Mouse (Mus musculus) G1E (cell line): Measurements from ENCODE around the gene Gpatch2l. TPM values are rescaled to one million over a fixed set of nuclear protein-coding genes. Genes with fewer than 3 reads are reported as not detected.

Source experiments
- ATAC-seq: 2 replicates; pipeline ENCODE4 v1.8.0; 2016; ENCODE audit warnings: mild to moderate bottlenecking; ENCODE audit not compliant: insufficient number of reproducible peaks, poor library complexity, low FRiP score, severe bottlenecking; ENCODE audit errors: extremely low read depth
- DNase-seq: peaks from one replicate; pipeline ENCODE4 v3.0.0; 2012; ENCODE audit warnings: low spot score
- H3K27me3 ChIP-seq: 2 replicates; pipeline ENCODE4 v1.6.1; 2012; ENCODE audit warnings: mild to moderate bottlenecking, low read length, inconsistent platforms; ENCODE audit not compliant: insufficient read depth
- H3K36me3 ChIP-seq: replicated peaks from 2 replicates; pipeline ENCODE3; 2012; ENCODE audit warnings: mild to moderate bottlenecking, inconsistent platforms
- H3K4me1 ChIP-seq: 2 replicates; pipeline ENCODE4 v1.6.1; 2012; ENCODE audit warnings: low read depth, low read length, inconsistent platforms, mixed read lengths; ENCODE audit not compliant: insufficient read depth
- H3K4me3 ChIP-seq: 2 replicates; pipeline ENCODE4 v1.5.1; 2012; ENCODE audit warnings: low read depth, mild to moderate bottlenecking, inconsistent platforms, low read length, moderate library complexity, mixed read lengths
- H3K9me3 ChIP-seq: replicated peaks from 2 replicates; pipeline ENCODE4 v1.6.1; 2012; ENCODE audit warnings: inconsistent platforms
- CTCF ChIP-seq: IDR thresholded peaks from 2 replicates; pipeline ENCODE4 v1.5.1; 2012; ENCODE audit warnings: low read depth, low read length, inconsistent platforms, mixed read lengths
- GATA1 ChIP-seq: IDR thresholded peaks from 2 replicates; pipeline ENCODE4 v1.6.1; 2012; ENCODE audit warnings: borderline replicate concordance, low read length, inconsistent platforms, mixed read lengths
- GATA2 ChIP-seq: IDR thresholded peaks from 2 replicates; pipeline ENCODE4 v1.6.1; 2012; ENCODE audit warnings: low read depth, low read length, inconsistent platforms, borderline replicate concordance
- POLR2AphosphoS5 ChIP-seq: IDR thresholded peaks from 2 replicates; pipeline ENCODE4 v1.6.1; 2012; ENCODE audit warnings: low read depth, low read length, inconsistent platforms; ENCODE audit not compliant: insufficient replicate concordance
- TAL1 ChIP-seq: conservative IDR thresholded peaks from 2 replicates; pipeline ENCODE4 v1.6.1; 2012; ENCODE audit warnings: low read depth, low read length, inconsistent platforms, mixed read lengths
- polyA plus RNA-seq: library from polyadenylated mRNA; stranded (reverse); fragments of >175 nt; gene quantifications from 2 replicates; pipeline ENCODE4 v1.2.3, GENCODE M21; 2012
- total RNA-seq, 2 experiments: library from RNA; stranded (forward) in 1 of 2; stranded (reverse) in 1 of 2; fragments of 200-1000 nt in 1 of 2; fragments of >200 nt in 1 of 2; fragmentation: Nextera tagmentation in 1 of 2; gene quantifications; 2 replicates each; pipeline ENCODE4 v1.2.3; 2014 to 2017

Gene Gpatch2l
- total and polyA plus RNA-seq, 3 experiments: 18.4 to 95.0 (median 56.4) TPM

DNA sequence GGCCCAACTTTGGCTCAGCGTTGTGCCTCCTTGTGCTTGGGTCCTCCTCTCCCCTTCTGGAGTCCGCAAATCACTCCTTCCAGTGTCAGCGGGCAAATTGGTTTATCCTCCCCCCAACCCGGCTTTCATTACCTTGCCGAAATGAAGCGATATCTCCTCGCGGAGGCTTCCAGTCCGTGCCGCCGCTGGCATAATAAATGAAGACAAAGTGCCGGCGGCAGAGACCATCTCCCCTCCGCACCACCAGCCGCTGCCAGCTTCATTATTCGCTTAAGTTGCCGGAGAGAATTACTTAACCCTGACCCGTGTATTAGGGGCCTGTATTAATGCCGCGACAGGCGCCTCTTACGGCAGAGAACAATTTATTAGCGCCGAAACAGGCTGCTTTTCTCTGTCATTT is 27.5 kb upstream of the Gpatch2l start:
- ATAC-seq (no peak), DNase-seq (no peak)
- Histone ChIP-seq H3K4me1 (peaks cover 12% of the 10 kb centered on the region), H3K9me3 (no peaks in the 10 kb centered on the region), H3K36me3 (no peaks in the 10 kb centered on the region), H3K27me3 (peaks cover 23% of the 10 kb centered on the region), H3K4me3 (no peak overlapping the region)
- TF ChIP-seq TAL1 (no peak), GATA2 (no peak), CTCF (no peak), GATA1 (no peak), POLR2AphosphoS5 (no peak)

- peaks cover 35% of the 10 kb centered on the region for H3K4me1 ChIP-seq
- H3K36me3 ChIP-seq: no peaks in the 10 kb centered on the region
- peak overlapping the region; percentile 50; the same call in 1 of the 2 replicates for H3K4me3 ChIP-seq
- ATAC-seq (peak; percentile 4; the same call in 1 of the 2 replicates), DNase-seq (no peak)
- TF ChIP-seq GATA1 (no peak), POLR2AphosphoS5 (no peak), GATA2 (peak; percentile 67; the same call in 1 of the 2 replicates)
- no peaks in the 10 kb centered on the region for H3K9me3 ChIP-seq
- H3K27me3 ChIP-seq: peaks cover 13% of the 10 kb centered on the region; the same call in 1 of the 2 replicates
Observed at GRCm38 (mm10) chr12:86216687-86217421, 24.8 kb upstream of the Gpatch2l start.

GRCm38 (mm10) chr12:86220200-86221021 is 21.2 kb upstream of the Gpatch2l start:
- peak; percentile 58 for ATAC-seq
- peaks cover 6% of the 10 kb centered on the region; the same call in 1 of the 2 replicates for H3K27me3 ChIP-seq
- peak overlapping the region; percentile 68 for H3K4me3 ChIP-seq
- no peaks in the 10 kb centered on the region for H3K9me3 ChIP-seq
- H3K4me1 ChIP-seq: peaks cover 42% of the 10 kb centered on the region
- no peak for TF ChIP-seq GATA2
- peak; percentile 69; the same call in 1 of the 2 replicates for TF ChIP-seq TAL1
- H3K36me3 ChIP-seq: no peaks in the 10 kb centered on the region
- peak; percentile 94 for DNase-seq

DNA sequence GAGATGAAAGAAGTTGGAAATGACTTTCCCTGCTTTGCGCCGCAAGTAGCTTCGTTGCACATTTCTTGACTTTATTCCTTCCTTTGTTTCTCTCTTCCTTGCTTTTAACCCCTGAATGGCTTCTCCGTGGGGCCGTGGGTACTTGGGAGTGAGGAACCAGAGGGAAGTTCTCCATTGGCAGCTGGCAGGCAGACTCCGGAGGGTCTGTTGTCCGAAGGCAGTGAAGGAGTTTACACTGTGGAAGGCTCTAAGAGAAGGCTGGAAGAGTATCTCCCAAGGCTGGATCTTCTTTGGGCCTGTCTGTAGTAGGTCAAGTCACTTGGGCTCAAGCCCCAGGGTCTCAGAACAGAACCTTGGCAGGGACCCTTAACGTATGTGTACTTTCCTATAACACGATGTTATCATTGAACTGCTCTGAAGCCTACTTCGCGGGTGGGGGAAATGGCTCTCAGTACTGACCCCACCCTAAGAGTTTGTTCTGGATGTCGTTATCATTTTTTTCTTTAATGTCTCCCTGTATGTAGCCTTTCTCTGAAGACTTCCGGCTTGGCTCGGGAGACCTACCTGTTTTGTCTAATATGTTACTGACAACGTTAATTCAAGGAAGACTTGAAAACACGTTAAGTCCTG is 20.5 kb upstream of the Gpatch2l start:
- no peaks in the 10 kb centered on the region for H3K36me3 ChIP-seq
- peaks cover 3% of the 10 kb centered on the region; the same call in 1 of the 2 replicates for H3K27me3 ChIP-seq
- TF ChIP-seq CTCF (no peak), POLR2AphosphoS5 (no peak), GATA1 (no peak), TAL1 (no peak), GATA2 (no peak)
- ATAC-seq: peak; percentile 24; the same call in 1 of the 2 replicates
- H3K9me3 ChIP-seq: no peaks in the 10 kb centered on the region
- peaks cover 42% of the 10 kb centered on the region for H3K4me1 ChIP-seq
- peak overlapping the region; percentile 68 for H3K4me3 ChIP-seq
- peak; percentile 49 for DNase-seq

DNA sequence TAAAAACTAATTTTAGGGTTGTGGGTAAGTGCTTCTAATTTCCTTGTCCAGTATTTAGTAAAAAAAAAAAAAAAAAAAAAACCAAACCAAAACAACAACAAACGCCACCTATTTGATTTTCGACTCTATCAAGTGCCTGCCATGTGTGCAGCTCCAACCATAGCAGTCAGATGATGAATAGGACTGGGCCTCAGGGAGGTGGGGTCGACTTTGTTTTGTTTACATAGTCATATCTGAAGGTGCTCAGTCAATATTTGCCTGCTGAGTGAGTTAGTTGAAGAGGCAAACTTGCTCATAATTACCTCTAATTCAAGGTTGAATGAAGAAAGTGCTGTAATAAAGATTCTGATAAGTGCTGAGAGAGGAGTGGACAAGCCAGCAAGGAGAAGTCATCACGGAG is 7.4 kb upstream of the Gpatch2l start:
- Histone ChIP-seq H3K4me3 (no peak overlapping the region), H3K27me3 (peaks cover 26% of the 10 kb centered on the region), H3K9me3 (no peaks in the 10 kb centered on the region), H3K4me1 (0 out of 2 replicates have a peak, but pooled peaks cover 2% of the 10 kb centered on the region), H3K36me3 (no peaks in the 10 kb centered on the region)
- ATAC-seq (no peak), DNase-seq (no peak)
- no peak for TF ChIP-seq GATA2
- no peak for TF ChIP-seq CTCF
- no peak for TF ChIP-seq GATA1
- TF ChIP-seq TAL1: no peak
- no peak for TF ChIP-seq POLR2AphosphoS5

DNA sequence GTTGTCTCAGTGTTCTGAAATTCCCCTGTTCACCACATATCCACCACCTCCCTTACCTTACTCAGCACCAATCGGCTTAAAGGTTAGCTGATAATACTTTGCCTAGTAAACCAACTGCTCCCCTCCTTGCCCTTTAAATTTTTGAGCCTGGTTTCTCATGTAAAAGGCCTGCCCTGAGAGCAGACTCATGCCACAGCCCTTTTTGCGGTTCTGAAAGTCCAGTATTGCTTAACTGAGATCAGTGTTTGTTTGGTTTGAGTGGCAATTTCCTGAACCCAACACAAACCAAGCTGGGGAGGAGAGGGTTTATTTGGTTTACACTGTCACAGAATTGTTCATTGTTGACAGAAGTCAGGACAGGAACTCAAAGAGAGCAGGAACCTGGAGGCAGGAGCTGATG is 2.9 kb upstream of the Gpatch2l start:
- no peak for DNase-seq
- Histone ChIP-seq H3K4me1 (peaks cover 25% of the 10 kb centered on the region), H3K4me3 (no peak overlapping the region), H3K9me3 (no peaks in the 10 kb centered on the region), H3K36me3 (peaks cover 6% of the 10 kb centered on the region), H3K27me3 (peaks cover 15% of the 10 kb centered on the region)
- no peak for ATAC-seq
- TF ChIP-seq GATA2: no peak
- TF ChIP-seq GATA1: no peak
- TF ChIP-seq CTCF: no peak
- no peak for TF ChIP-seq POLR2AphosphoS5
- no peak for TF ChIP-seq TAL1
